17 mouse cellular contexts compared by ENCODE assay signal in genomic region chr6:133362818-133363217, GRCm38 (mm10).
"Had no signal": no experiment of that assay in that cellular context is flagged by ENCODE, and none has a peak within 500 bp of the region (broad histone marks: within the 10 kb centered on the region; RNA-seq: fewer than 3 reads in every experiment).

No protein-coding gene starts in this region.

- H3K9ac ChIP-seq: lung, embryonic 15.5 days; midbrain, embryonic 13.5 days; midbrain, embryonic 15.5 days; neural tube, embryonic 12.5 days; stomach, embryonic 15.5 days had no signal

- DNase-seq: lung, adult 2 months; lung, postnatal 14 days; lung, postnatal 36 days; right cerebral cortex, postnatal 14 days; thymus, adult 2 months; thymus, postnatal 25 days; thymus, postnatal 4 days had no signal

- H3K36me3 ChIP-seq: lung, embryonic 15.5 days; midbrain, embryonic 13.5 days; midbrain, embryonic 15.5 days; neural tube, embryonic 12.5 days; stomach, embryonic 15.5 days had no signal

- H3K27ac ChIP-seq: lung, embryonic 15.5 days; macrophage; midbrain, embryonic 13.5 days; midbrain, embryonic 15.5 days; neural tube, embryonic 12.5 days; stomach, embryonic 15.5 days; stomach, postnatal 0 days had no signal

- ATAC-seq: lung, postnatal 0 days; midbrain, embryonic 13.5 days; midbrain, embryonic 15.5 days had no signal

- H3K4me2 ChIP-seq: lung, embryonic 15.5 days; midbrain, embryonic 11.5 days; midbrain, embryonic 13.5 days; midbrain, embryonic 15.5 days; neural tube, embryonic 12.5 days; stomach, embryonic 15.5 days had no signal

- H3K4me1 ChIP-seq: lung, embryonic 15.5 days; megakaryocyte, embryonic 14.5 days; midbrain, embryonic 13.5 days; midbrain, embryonic 15.5 days; neural tube, embryonic 12.5 days; stomach, embryonic 15.5 days had no signal

- H3K4me3 ChIP-seq: lung, embryonic 15.5 days; megakaryocyte, embryonic 14.5 days; midbrain, embryonic 13.5 days; midbrain, embryonic 15.5 days; neural tube, embryonic 12.5 days; stomach, embryonic 15.5 days had no signal

- H3K9me3 ChIP-seq: lung, embryonic 15.5 days; midbrain, embryonic 13.5 days; midbrain, embryonic 15.5 days; neural tube, embryonic 12.5 days; stomach, embryonic 15.5 days had no signal

- H3K27me3 ChIP-seq: lung, embryonic 15.5 days; megakaryocyte, embryonic 14.5 days; midbrain, embryonic 13.5 days; midbrain, embryonic 15.5 days; neural tube, embryonic 12.5 days; stomach, embryonic 15.5 days had no signal
